ENCODE assay signal across 14 mouse cellular contexts in genomic region chr2:30456104-30456980, GRCm38 (mm10). TPM values are rescaled to one million over a fixed set of nuclear protein-coding genes. Genes with fewer than 3 reads are reported as not detected.
A peak's percentile ranks its signal among the peaks of the same experiment; 100 is the strongest.
DNase-seq lines count a peak whose midpoint lies in the region; ATAC-seq and TF ChIP-seq lines count a peak whose summit lies in the region.
"Had no signal": no experiment of that assay in that cellular context is flagged by ENCODE, and none has a peak within 500 bp of the region (broad histone marks: within the 10 kb centered on the region; RNA-seq: fewer than 3 reads in every experiment).

No protein-coding gene starts in this region.

- H3K9me3 ChIP-seq in forebrain, embryonic 10.5 days, result no peaks in the 10 kb centered on the region
- H3K9me3 ChIP-seq in forebrain, embryonic 11.5 days (ENCODE audit: control insufficient read depth, low read length), result no peaks in the 10 kb centered on the region
- H3K9me3 ChIP-seq in heart, postnatal 0 days (replicated peaks; ENCODE audit: control insufficient read depth, low read length), result no peaks in the 10 kb centered on the region
- no peaks in the 10 kb centered on the region for H3K9me3 ChIP-seq in hindbrain, embryonic 16.5 days (ENCODE audit: control insufficient read depth, low read length)
- H3K9me3 ChIP-seq: intestine, embryonic 15.5 days; liver, embryonic 13.5 days had no signal

- no peak for TF ChIP-seq EP300 in heart, postnatal 0 days (IDR thresholded peaks at IDR 0.05; ENCODE audit: low read depth)

- DNase-seq in forebrain, embryonic 10.5 days (ENCODE audit: extremely low spot score, low spot score), result no peak
- DNase-seq in forebrain, embryonic 11.5 days (ENCODE audit: low spot score), result no peak
- DNase-seq in heart, postnatal 0 days (ENCODE audit: low spot score), result no peak
- DNase-seq in heart, adult 9 months (ENCODE audit: low spot score in 2 of 2), result no peak
- DNase-seq in skeletal muscle tissue, adult 2 months (ENCODE audit: low read depth, low spot score), result peak; percentile 70
- no peak for DNase-seq in retina, embryonic 14.5 days (ENCODE audit: low spot score)
- DNase-seq: adrenal gland, postnatal 25 days; cerebellum, adult 11-12 months; liver, embryonic 13.5 days; right cerebral cortex, postnatal 14 days had no signal

- TF ChIP-seq CTCF in heart, postnatal 0 days (IDR thresholded peaks at IDR 0.05; ENCODE audit: low read depth), result no peak

- 82% methylated on average over 13 of the region's 13 CpGs for WGBS in forebrain, embryonic 10.5 days
- WGBS in forebrain, embryonic 11.5 days, result 78% methylated on average over 13 of the region's 13 CpGs
- 49% methylated on average over 13 of the region's 13 CpGs for WGBS in heart, postnatal 0 days
- WGBS in hindbrain, embryonic 16.5 days, result 73% methylated on average over 13 of the region's 13 CpGs

- H3K9ac ChIP-seq in forebrain, embryonic 11.5 days (ENCODE audit: low read length), result no peak overlapping the region
- no peak overlapping the region for H3K9ac ChIP-seq in heart, postnatal 0 days (replicated peaks; ENCODE audit: low read depth, low read length)
- 0 out of 2 replicates have a peak overlapping the region, but pooled peaks have one; percentile 17 for H3K9ac ChIP-seq in hindbrain, embryonic 16.5 days (ENCODE audit: low read depth, low read length)
- H3K9ac ChIP-seq: intestine, embryonic 15.5 days; liver, embryonic 13.5 days had no signal

- H3K36me3 ChIP-seq in forebrain, embryonic 10.5 days (replicated peaks), result peaks cover 12% of the 10 kb centered on the region
- H3K36me3 ChIP-seq in forebrain, embryonic 11.5 days (ENCODE audit: control insufficient read depth, insufficient read depth, low read length), result no peaks in the 10 kb centered on the region
- H3K36me3 ChIP-seq in heart, postnatal 0 days (replicated peaks; ENCODE audit: control insufficient read depth, insufficient read depth, low read length), result no peaks in the 10 kb centered on the region
- no peaks in the 10 kb centered on the region for H3K36me3 ChIP-seq in hindbrain, embryonic 16.5 days (ENCODE audit: control insufficient read depth, insufficient read depth, low read length)
- H3K36me3 ChIP-seq: intestine, embryonic 15.5 days had no signal

- ATAC-seq in forebrain, embryonic 11.5 days (replicated peaks; ENCODE audit: low FRiP score), result no peak
- ATAC-seq in heart, postnatal 0 days (ENCODE audit: insufficient read depth, low read depth), result peak; percentile 21; the same call in 1 of the 2 replicates
- ATAC-seq in hindbrain, embryonic 16.5 days, result no peak
- no peak for ATAC-seq in megakaryocyte progenitor cell, adult 5-6 weeks (replicated peaks; ENCODE audit: poor library complexity)
- ATAC-seq: intestine, embryonic 15.5 days had no signal

- no peaks in the 10 kb centered on the region for H3K27me3 ChIP-seq in forebrain, embryonic 10.5 days (ENCODE audit: poor library complexity, severe bottlenecking)
- no peaks in the 10 kb centered on the region for H3K27me3 ChIP-seq in forebrain, embryonic 11.5 days (ENCODE audit: control insufficient read depth, insufficient read depth, low read length)
- H3K27me3 ChIP-seq in heart, postnatal 0 days (ENCODE audit: control insufficient read depth, insufficient read depth, low read length), result no peaks in the 10 kb centered on the region
- H3K27me3 ChIP-seq in hindbrain, embryonic 16.5 days (replicated peaks; ENCODE audit: control insufficient read depth, insufficient read depth, low read length), result no peaks in the 10 kb centered on the region
- H3K27me3 ChIP-seq: intestine, embryonic 15.5 days; liver, embryonic 13.5 days had no signal

- H3K4me3 ChIP-seq in forebrain, embryonic 10.5 days, result no peak overlapping the region
- H3K4me3 ChIP-seq in forebrain, embryonic 11.5 days (ENCODE audit: low read depth, low read length), result no peak overlapping the region
- no peak overlapping the region for H3K4me3 ChIP-seq in heart, postnatal 0 days (ENCODE audit: low read depth, low read length)
- no peak overlapping the region for H3K4me3 ChIP-seq in hindbrain, embryonic 16.5 days (ENCODE audit: low read length)
- H3K4me3 ChIP-seq: intestine, embryonic 15.5 days; liver, embryonic 13.5 days had no signal

- peaks cover 14% of the 10 kb centered on the region for H3K4me1 ChIP-seq in forebrain, embryonic 10.5 days
- no peaks in the 10 kb centered on the region for H3K4me1 ChIP-seq in forebrain, embryonic 11.5 days (replicated peaks; ENCODE audit: control insufficient read depth, insufficient read depth, low read length)
- peaks cover 16% of the 10 kb centered on the region for H3K4me1 ChIP-seq in heart, postnatal 0 days (ENCODE audit: control insufficient read depth, insufficient read depth)
- no peaks in the 10 kb centered on the region for H3K4me1 ChIP-seq in hindbrain, embryonic 16.5 days (ENCODE audit: control insufficient read depth, insufficient read depth, low read depth, low read length)
- H3K4me1 ChIP-seq: intestine, embryonic 15.5 days; liver, embryonic 13.5 days had no signal

- peak overlapping the region; percentile 64 for H3K27ac ChIP-seq in forebrain, embryonic 10.5 days
- no peak overlapping the region for H3K27ac ChIP-seq in forebrain, embryonic 11.5 days (ENCODE audit: low read depth, low read length)
- H3K27ac ChIP-seq in heart, postnatal 0 days (ENCODE audit: low read depth), result peak overlapping the region; percentile 32; the same call in 1 of the 2 replicates
- H3K27ac ChIP-seq in hindbrain, embryonic 16.5 days (ENCODE audit: low read depth, low read length), result no peak overlapping the region
- H3K27ac ChIP-seq: intestine, embryonic 15.5 days; liver, embryonic 13.5 days; macrophage had no signal

- H3K4me2 ChIP-seq in forebrain, embryonic 11.5 days (ENCODE audit: low read depth, low read length, severe bottlenecking), result no peak overlapping the region
- no peak overlapping the region for H3K4me2 ChIP-seq in heart, postnatal 0 days (ENCODE audit: low read depth, low read length)
- no peak overlapping the region for H3K4me2 ChIP-seq in hindbrain, embryonic 16.5 days (ENCODE audit: low read length)
- H3K4me2 ChIP-seq: intestine, embryonic 15.5 days; liver, embryonic 13.5 days had no signal

RNA-seq across cellular contexts. Expression of gene Ier5l, which starts 17.7 kb away (rescaled TPM):
- 1.6 and 2.0 TPM in 2 replicates for polyA plus RNA-seq in forebrain, embryonic 10.5 days (2016; fragmentation: Nextera tagmentation; extraction: Ambion mirVana)
- 3.7 and 8.5 TPM in 2 replicates for polyA plus RNA-seq in forebrain, embryonic 11.5 days (2014; fragmentation: Nextera tagmentation; extraction: Ambion mirVana)
- 12.4 and 12.5 TPM in 2 replicates for total RNA-seq in heart, postnatal 0 days (2014; rRNA removed; ENCODE audit: low replicate concordance)
- polyA plus RNA-seq in heart, postnatal 0 days (2015; fragmentation: Nextera tagmentation; extraction: Ambion mirVana), result 0.94 and 1.2 TPM in 2 replicates
- 1.2 and 1.4 TPM in 2 replicates for polyA plus RNA-seq in hindbrain, embryonic 16.5 days (2015; fragmentation: Nextera tagmentation; extraction: Ambion mirVana)
- 0.07 and 0.12 TPM in 2 replicates for total RNA-seq in megakaryocyte progenitor cell, adult 5-6 weeks (2015)
- total RNA-seq in megakaryocyte progenitor cell, adult 5-6 weeks (2017), result 0.10 and 0.96 TPM in 2 replicates

RNA-seq across cellular contexts. Expression of gene Ptpa, which starts 40.5 kb away (rescaled TPM):
- polyA plus RNA-seq in forebrain, embryonic 10.5 days (2016; fragmentation: Nextera tagmentation; extraction: Ambion mirVana), result 149 and 165 TPM in 2 replicates
- polyA plus RNA-seq in forebrain, embryonic 11.5 days (2014; fragmentation: Nextera tagmentation; extraction: Ambion mirVana), result 90.0 and 94.5 TPM in 2 replicates
- total RNA-seq in heart, postnatal 0 days (2014; rRNA removed; ENCODE audit: low replicate concordance), result 109 and 112 TPM in 2 replicates
- 92.4 TPM in 2 replicates for polyA plus RNA-seq in heart, postnatal 0 days (2015; fragmentation: Nextera tagmentation; extraction: Ambion mirVana)
- polyA plus RNA-seq in hindbrain, embryonic 16.5 days (2015; fragmentation: Nextera tagmentation; extraction: Ambion mirVana), result 153 and 159 TPM in 2 replicates
- total RNA-seq in megakaryocyte progenitor cell, adult 5-6 weeks (2015), result 75.9 and 90.4 TPM in 2 replicates
- total RNA-seq in megakaryocyte progenitor cell, adult 5-6 weeks (2017), result 63.0 and 63.3 TPM in 2 replicates

RNA-seq across cellular contexts. Expression of gene Crat, which starts 40.7 kb away (rescaled TPM):
- 23.2 and 23.6 TPM in 2 replicates for polyA plus RNA-seq in forebrain, embryonic 10.5 days (2016; fragmentation: Nextera tagmentation; extraction: Ambion mirVana)
- polyA plus RNA-seq in forebrain, embryonic 11.5 days (2014; fragmentation: Nextera tagmentation; extraction: Ambion mirVana), result 25.8 and 30.0 TPM in 2 replicates
- total RNA-seq in heart, postnatal 0 days (2014; rRNA removed; ENCODE audit: low replicate concordance), result 351 and 413 TPM in 2 replicates
- 263 and 266 TPM in 2 replicates for polyA plus RNA-seq in heart, postnatal 0 days (2015; fragmentation: Nextera tagmentation; extraction: Ambion mirVana)
- polyA plus RNA-seq in hindbrain, embryonic 16.5 days (2015; fragmentation: Nextera tagmentation; extraction: Ambion mirVana), result 25.4 and 30.8 TPM in 2 replicates
- total RNA-seq in megakaryocyte progenitor cell, adult 5-6 weeks (2015), result 21.2 and 31.7 TPM in 2 replicates
- 8.4 and 9.1 TPM in 2 replicates for total RNA-seq in megakaryocyte progenitor cell, adult 5-6 weeks (2017)

Comparison
In these comparisons a context has a peak if more than half of its experiments do, and no peak if none do; other contexts are left out.
1. H3K27ac ChIP-seq: peak in forebrain, embryonic 10.5 days (single experiment) and heart, postnatal 0 days (single experiment); none in forebrain, embryonic 11.5 days (single experiment) and hindbrain, embryonic 16.5 days (single experiment).